Mouse (Mus musculus) kidney, embryonic 14.5 days (tissue): ENCODE measurements around the gene Rplp0. TPM values are rescaled to one million over a fixed set of nuclear protein-coding genes. Genes with fewer than 3 reads are reported as not detected.
A peak's percentile ranks its signal among the peaks of the same experiment; 100 is the strongest.

Experiments used
- ATAC-seq: fragments of 200-750 bp; cut with Nextera tagmentation; 2 replicates; pipeline ENCODE4 v1.8.0; 2017; ENCODE audit warnings: moderate number of reproducible peaks, mild to moderate bottlenecking, moderate TSS enrichment, moderate library complexity; ENCODE audit not compliant: low FRiP score, low TSS enrichment
- H3K27ac ChIP-seq: fragments of 300-500 bp; sonication (generic); 2 replicates; pipeline ENCODE4 v1.5.1; 2014; ENCODE audit warnings: low read depth, mild to moderate bottlenecking, low read length, moderate library complexity, mixed read lengths
- H3K27me3 ChIP-seq: fragments of 300-500 bp; sonication (generic); 2 replicates; pipeline ENCODE4 v1.6.1; 2014; ENCODE audit warnings: mild to moderate bottlenecking, low read length; ENCODE audit not compliant: control insufficient read depth, insufficient read depth
- H3K36me3 ChIP-seq: fragments of 300-500 bp; sonication (generic); 2 replicates; pipeline ENCODE4 v1.6.1; 2014; ENCODE audit warnings: low read length, mixed read lengths; ENCODE audit not compliant: control insufficient read depth, insufficient read depth
- H3K4me1 ChIP-seq: fragments of 300-500 bp; sonication (generic); 2 replicates; pipeline ENCODE4 v1.6.1; 2014; ENCODE audit warnings: low read length, mixed read lengths; ENCODE audit not compliant: control insufficient read depth, insufficient read depth
- H3K4me2 ChIP-seq: fragments of 300-500 bp; sonication (generic); replicated peaks from 2 replicates; pipeline ENCODE4 v1.6.1; 2014; ENCODE audit warnings: low read depth, mild to moderate bottlenecking, low read length
- H3K4me3 ChIP-seq: fragments of 300-500 bp; sonication (generic); 2 replicates; pipeline ENCODE4 v1.5.1; 2014; ENCODE audit warnings: mild to moderate bottlenecking, low read length
- H3K9ac ChIP-seq: fragments of 300-500 bp; sonication (generic); 2 replicates; pipeline ENCODE4 v1.6.1; 2014; ENCODE audit warnings: low read depth, mild to moderate bottlenecking, low read length, moderate library complexity
- H3K9me3 ChIP-seq: fragments of 300-500 bp; sonication (generic); 2 replicates; pipeline ENCODE4 v1.6.1; 2016; ENCODE audit warnings: low read length; ENCODE audit not compliant: control insufficient read depth
- WGBS: fragments of 180-500 bp; shearing (Covaris S2); extraction: QIAGEN DNeasy Blood & Tissue Kit; methylation state at CpG from one replicate; pipeline ENCODE4 v1.1.7; 2014; 5-methylcytosine and 5-hydroxymethylcytosine counted together
- polyA plus RNA-seq: library from polyadenylated mRNA; unstranded; fragments of >200 nt; fragmentation: Nextera tagmentation; extraction: Ambion mirVana; gene quantifications from 2 replicates; pipeline ENCODE4 v1.2.1, GENCODE M21; 2014

The Rplp0 gene
- polyA plus RNA-seq, 1 experiment from 2014 or later, result 1,879 TPM

GRCm38 (mm10) chr5:115554536-115555291 lies 4.6 kb upstream of the Rplp0 start:
- 87% methylated on average over 18 of the region's 18 CpGs for WGBS
- no peaks in the 10 kb centered on the region for H3K27me3 ChIP-seq
- no peak for ATAC-seq
- no peak overlapping the region for H3K27ac ChIP-seq
- H3K4me2 ChIP-seq, result no peak overlapping the region
- H3K9me3 ChIP-seq, result no peaks in the 10 kb centered on the region
- no peak overlapping the region for H3K9ac ChIP-seq
- H3K4me1 ChIP-seq, result peaks cover 7% of the 10 kb centered on the region; the same call in 1 of the 2 replicates
- peaks cover 41% of the 10 kb centered on the region for H3K36me3 ChIP-seq
- no peak overlapping the region for H3K4me3 ChIP-seq

DNA sequence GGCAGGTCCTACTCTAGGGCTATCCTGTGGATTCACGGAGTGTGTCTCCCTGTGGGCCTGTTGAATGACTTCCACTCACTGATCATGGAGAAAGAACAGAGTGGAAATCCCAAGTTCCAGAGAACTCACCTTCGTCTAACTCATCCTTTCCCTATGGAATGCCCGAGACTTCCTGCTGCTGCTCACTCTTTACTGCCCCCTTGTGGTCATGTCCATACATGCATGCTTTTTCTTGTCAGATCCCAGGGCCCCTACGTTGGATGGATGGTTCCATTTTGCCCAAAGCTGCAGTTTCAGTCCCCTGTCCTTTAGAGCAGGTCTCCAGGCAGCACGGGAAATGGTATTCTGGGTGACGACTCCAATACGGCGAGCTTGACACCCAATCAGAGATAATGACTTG lies 3.0 kb upstream of the Rplp0 start:
- ATAC-seq, result no peak
- Histone ChIP-seq H3K27me3 (no peaks in the 10 kb centered on the region), H3K9ac (no peak overlapping the region), H3K4me2 (no peak overlapping the region), H3K4me1 (peaks cover 17% of the 10 kb centered on the region), H3K27ac (no peak overlapping the region), H3K36me3 (peaks cover 49% of the 10 kb centered on the region), H3K4me3 (no peak overlapping the region), H3K9me3 (no peaks in the 10 kb centered on the region)
- WGBS, result 13% methylated on average over 8 of the region's 8 CpGs

- WGBS, result 88% methylated on average over 14 of the region's 14 CpGs
- Histone ChIP-seq H3K9me3 (no peaks in the 10 kb centered on the region), H3K27ac (no peak overlapping the region), H3K4me2 (no peak overlapping the region), H3K36me3 (peaks cover 49% of the 10 kb centered on the region), H3K27me3 (no peaks in the 10 kb centered on the region), H3K4me3 (no peak overlapping the region), H3K9ac (no peak overlapping the region), H3K4me1 (peaks cover 17% of the 10 kb centered on the region)
- ATAC-seq, result no peak
Observed at GRCm38 (mm10) chr5:115558182-115558794, 979 bp upstream of the Rplp0 start.

GRCm38 (mm10) chr5:115560336-115560905 lies 1.2 kb downstream of the Rplp0 start:
- Histone ChIP-seq H3K27ac (0 out of 2 replicates have a peak overlapping the region, but pooled peaks have one; percentile 70), H3K27me3 (no peaks in the 10 kb centered on the region), H3K9ac (peak overlapping the region; percentile 98), H3K4me3 (peak overlapping the region; percentile 79), H3K36me3 (peaks cover 39% of the 10 kb centered on the region), H3K4me2 (peak overlapping the region; percentile 76), H3K9me3 (no peaks in the 10 kb centered on the region), H3K4me1 (peaks cover 15% of the 10 kb centered on the region)
- 30% methylated on average over 13 of the region's 13 CpGs for WGBS
- no peak for ATAC-seq

DNA sequence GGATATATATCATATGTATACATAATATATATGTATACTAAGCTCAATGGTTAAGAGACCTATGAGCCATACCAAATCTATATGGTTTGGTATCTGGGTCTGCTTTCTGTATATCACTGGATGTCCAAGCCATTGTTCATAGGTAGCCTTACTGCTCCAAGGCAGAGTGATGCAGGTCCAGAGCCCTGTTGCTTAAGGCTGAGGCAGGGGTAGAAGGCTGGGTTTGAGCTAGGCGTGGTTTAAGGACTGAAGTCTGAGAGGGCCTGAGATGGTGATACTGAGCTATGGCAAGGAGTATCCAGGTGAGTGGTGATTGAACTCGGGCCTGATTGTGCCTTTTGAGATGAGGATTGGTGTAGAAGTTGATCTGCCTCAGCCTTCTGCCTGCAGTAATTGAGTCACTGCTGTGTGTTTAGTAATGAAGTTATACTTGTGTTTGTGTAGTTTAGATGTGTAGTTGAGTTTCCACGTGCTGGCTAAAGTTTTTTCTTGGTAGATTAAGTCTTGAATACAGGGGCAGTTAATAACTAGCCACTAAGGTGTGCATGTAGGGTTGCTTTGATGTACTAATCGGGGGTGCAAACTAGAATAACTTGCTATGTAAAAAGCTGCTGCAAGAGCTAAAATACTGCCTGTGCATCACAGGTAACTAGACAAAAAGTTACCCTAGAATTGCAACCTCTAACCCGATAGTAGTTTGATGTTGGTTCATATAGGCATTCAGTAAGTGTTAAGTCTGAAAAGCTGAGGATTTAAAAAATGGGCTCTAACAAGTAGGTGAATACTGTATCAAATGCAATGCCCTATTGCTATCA lies 4.7 kb downstream of the Rplp0 start:
- Histone ChIP-seq H3K4me1 (peaks cover 31% of the 10 kb centered on the region), H3K27me3 (no peaks in the 10 kb centered on the region), H3K4me2 (no peak overlapping the region; the same call in 1 of the 2 replicates), H3K4me3 (no peak overlapping the region), H3K36me3 (peaks cover 42% of the 10 kb centered on the region), H3K27ac (no peak overlapping the region), H3K9me3 (no peaks in the 10 kb centered on the region), H3K9ac (no peak overlapping the region)
- WGBS, result 45% methylated on average over 5 of the region's 5 CpGs
- no peak for ATAC-seq

- peak; percentile 85 for ATAC-seq
- no peaks in the 10 kb centered on the region for H3K9me3 ChIP-seq
- H3K27me3 ChIP-seq, result no peaks in the 10 kb centered on the region
- H3K4me1 ChIP-seq, result peaks cover 39% of the 10 kb centered on the region
- peak within 1 kb of the TSS; percentile 84 for H3K4me2 ChIP-seq
- H3K27ac ChIP-seq, result peak within 1 kb of the TSS; percentile 74; the same call in 1 of the 2 replicates
- peak within 1 kb of the TSS; percentile 94 for H3K4me3 ChIP-seq
- peaks cover 42% of the 10 kb centered on the region for H3K36me3 ChIP-seq
- peak within 1 kb of the TSS; percentile 94 for H3K9ac ChIP-seq
- WGBS, result 2% methylated on average over 52 of the region's 55 CpGs
Observed at GRCm38 (mm10) chr5:115564737-115565393, 5.6 kb downstream of the Rplp0 start, which contains the start of gene Gcn1l1. Gene Gcn1l1 (plus strand): TSS chr5:115565254.

- Histone ChIP-seq H3K27me3 (no peaks in the 10 kb centered on the region), H3K36me3 (peaks cover 40% of the 10 kb centered on the region), H3K4me1 (peaks cover 36% of the 10 kb centered on the region), H3K4me3 (peak overlapping the region; percentile 94), H3K9me3 (no peaks in the 10 kb centered on the region), H3K4me2 (peak overlapping the region; percentile 84), H3K9ac (peak overlapping the region; percentile 94), H3K27ac (peak overlapping the region; percentile 74; the same call in 1 of the 2 replicates)
- peak; percentile 30 for ATAC-seq
- WGBS, result under 1% methylated on average over 32 of the region's 46 CpGs
Observed at GRCm38 (mm10) chr5:115565403-115565802, 6.1 kb downstream of the Rplp0 start.

DNA sequence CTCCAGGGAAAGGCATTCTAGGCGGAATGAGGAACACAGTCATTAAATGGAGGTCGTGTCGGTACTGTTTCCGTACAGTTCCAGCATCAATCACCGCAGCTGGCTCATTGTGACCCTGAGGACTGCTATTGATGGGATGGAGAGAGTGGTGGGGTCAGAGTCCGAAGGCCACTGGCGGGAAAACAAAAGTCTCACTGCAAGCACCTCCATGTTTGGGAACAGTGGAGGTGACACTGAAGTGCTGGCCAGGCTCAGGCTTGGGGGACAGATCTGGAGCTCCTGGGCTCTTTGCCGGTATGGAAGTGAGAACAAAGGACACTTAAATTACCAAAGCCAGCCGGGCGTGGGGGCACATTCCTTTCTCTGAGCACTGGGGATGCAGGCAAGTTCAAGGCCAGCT lies 9.4 kb downstream of the Rplp0 start:
- 26% methylated on average over 10 of the region's 10 CpGs for WGBS

More for the DNA sequence above, 9.4 kb downstream of the Rplp0 start:
- no peak overlapping the region for H3K4me2 ChIP-seq
- H3K4me3 ChIP-seq, result no peak overlapping the region
- ATAC-seq, result no peak
- H3K27me3 ChIP-seq, result no peaks in the 10 kb centered on the region
- peaks cover 42% of the 10 kb centered on the region for H3K4me1 ChIP-seq
- H3K36me3 ChIP-seq, result peaks cover 26% of the 10 kb centered on the region
- H3K9me3 ChIP-seq, result no peaks in the 10 kb centered on the region
- H3K9ac ChIP-seq, result 0 out of 2 replicates have a peak overlapping the region, but pooled peaks have one; percentile 31
- peak overlapping the region; percentile 79 for H3K27ac ChIP-seq
